12 mouse cellular contexts compared by ENCODE assay signal in the genomic region with DNA sequence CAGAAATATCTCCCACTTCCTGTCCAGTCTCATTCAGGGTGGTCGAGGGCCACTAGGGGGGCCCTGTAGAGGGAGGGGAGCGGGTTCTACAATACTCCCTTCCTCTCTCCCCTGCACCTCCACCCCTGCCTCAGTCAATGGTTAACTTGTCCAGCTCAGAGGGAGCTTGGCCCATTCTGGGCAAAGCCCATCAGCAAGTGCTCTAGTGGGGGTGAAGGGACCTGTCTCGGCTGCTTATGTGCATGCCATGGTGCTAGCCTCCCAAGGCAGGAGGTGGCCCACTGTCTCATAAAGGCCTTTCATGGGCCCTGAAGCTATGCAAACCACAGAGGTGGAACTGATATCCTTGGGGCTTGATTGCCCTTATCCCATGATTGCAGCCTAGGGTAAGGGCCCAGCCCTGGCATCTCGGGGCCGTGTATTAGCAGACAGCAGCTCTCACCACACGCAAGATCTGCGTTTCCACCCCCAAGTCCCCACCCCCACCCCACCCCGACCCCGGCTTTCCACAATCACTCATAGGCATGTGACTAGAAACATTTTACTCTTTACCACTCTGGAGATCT. TPM values are rescaled to one million over a fixed set of nuclear protein-coding genes. Genes with fewer than 3 reads are reported as not detected.
A peak's percentile ranks its signal among the peaks of the same experiment; 100 is the strongest.
DNase-seq lines count a peak whose midpoint lies in the region; ATAC-seq and TF ChIP-seq lines count a peak whose summit lies in the region.
"Had no signal": no experiment of that assay in that cellular context is flagged by ENCODE, and none has a peak within 500 bp of the region (broad histone marks: within the 10 kb centered on the region; RNA-seq: fewer than 3 reads in every experiment).

No protein-coding gene starts in this region.

- no peak overlapping the region for H3K4me3 ChIP-seq in neural tube, embryonic 11.5 days (ENCODE audit: low read depth, low read length)
- no peak overlapping the region for H3K4me3 ChIP-seq in neural tube, embryonic 15.5 days (replicated peaks)
- H3K4me3 ChIP-seq in liver, embryonic 11.5 days (ENCODE audit: low read depth, low read length) = 0 out of 2 replicates have a peak overlapping the region, but pooled peaks have one; percentile 10
- peak overlapping the region; percentile 37 for H3K4me3 ChIP-seq in stomach, postnatal 0 days (ENCODE audit: low read depth, low read length)
- H3K4me3 ChIP-seq: left cerebral cortex, adult 2 months had no signal

- ATAC-seq in neural tube, embryonic 11.5 days (ENCODE audit: insufficient read depth, low FRiP score, low TSS enrichment) = no peak
- ATAC-seq in neural tube, embryonic 15.5 days (ENCODE audit: low FRiP score) = no peak
- peak; percentile 72 for ATAC-seq in liver, embryonic 11.5 days (replicated peaks; ENCODE audit: low FRiP score)
- peak; percentile 4; the same call in 1 of the 2 replicates for ATAC-seq in stomach, postnatal 0 days (ENCODE audit: low FRiP score, low TSS enrichment)
- ATAC-seq: inflammation-experienced regulatory T-cells, adult 6 months had no signal

- H3K36me3 ChIP-seq in neural tube, embryonic 11.5 days (ENCODE audit: control insufficient read depth, insufficient read depth, low read length) = no peaks in the 10 kb centered on the region
- no peaks in the 10 kb centered on the region for H3K36me3 ChIP-seq in neural tube, embryonic 15.5 days
- no peaks in the 10 kb centered on the region for H3K36me3 ChIP-seq in liver, embryonic 11.5 days (ENCODE audit: control insufficient read depth, insufficient read depth, low read length)
- H3K36me3 ChIP-seq in stomach, postnatal 0 days (ENCODE audit: control insufficient read depth, insufficient read depth, low read length) = no peaks in the 10 kb centered on the region

- H3K4me2 ChIP-seq in neural tube, embryonic 11.5 days (ENCODE audit: low read depth) = no peak overlapping the region
- H3K4me2 ChIP-seq in neural tube, embryonic 15.5 days = no peak overlapping the region
- H3K4me2 ChIP-seq in liver, embryonic 11.5 days = peak overlapping the region; percentile 26
- H3K4me2 ChIP-seq in stomach, postnatal 0 days (replicated peaks; ENCODE audit: low read depth) = peak overlapping the region; percentile 45

- peak overlapping the region; percentile 22; the same call in 1 of the 2 replicates for H3K9ac ChIP-seq in neural tube, embryonic 11.5 days (ENCODE audit: low read length)
- H3K9ac ChIP-seq in neural tube, embryonic 15.5 days (replicated peaks) = no peak overlapping the region
- H3K9ac ChIP-seq in liver, embryonic 11.5 days (ENCODE audit: low read depth, low read length) = peak overlapping the region; percentile 31; the same call in 1 of the 2 replicates
- peak overlapping the region; percentile 67 for H3K9ac ChIP-seq in stomach, postnatal 0 days (ENCODE audit: low read length)

- H3K4me1 ChIP-seq in neural tube, embryonic 11.5 days (ENCODE audit: control insufficient read depth, insufficient read depth, low read length) = no peaks in the 10 kb centered on the region
- no peaks in the 10 kb centered on the region for H3K4me1 ChIP-seq in neural tube, embryonic 15.5 days
- peaks cover 49% of the 10 kb centered on the region for H3K4me1 ChIP-seq in liver, embryonic 11.5 days (replicated peaks; ENCODE audit: control insufficient read depth, insufficient read depth, low read length)
- H3K4me1 ChIP-seq in stomach, postnatal 0 days (replicated peaks; ENCODE audit: control insufficient read depth, insufficient read depth) = no peaks in the 10 kb centered on the region

- H3K9me3 ChIP-seq in neural tube, embryonic 11.5 days (ENCODE audit: control insufficient read depth, low read length) = no peaks in the 10 kb centered on the region
- H3K9me3 ChIP-seq in neural tube, embryonic 15.5 days (replicated peaks) = no peaks in the 10 kb centered on the region
- no peaks in the 10 kb centered on the region for H3K9me3 ChIP-seq in liver, embryonic 11.5 days (ENCODE audit: control insufficient read depth, low read length)
- no peaks in the 10 kb centered on the region for H3K9me3 ChIP-seq in stomach, postnatal 0 days (ENCODE audit: control insufficient read depth, low read length)

- no peak for TF ChIP-seq EP300 in stomach, postnatal 0 days (optimal IDR thresholded peaks at IDR 0.05)

- TF ChIP-seq CTCF in stomach, postnatal 0 days (IDR thresholded peaks at IDR 0.05; ENCODE audit: low read depth) = no peak

- no peak for DNase-seq in neural tube, embryonic 11.5 days (ENCODE audit: low spot score)
- peak; percentile 88 for DNase-seq in kidney, adult 9 months
- no peak for DNase-seq in liver, embryonic 11.5 days (ENCODE audit: low spot score)
- peak; percentile 59 for DNase-seq in stomach, postnatal 0 days (ENCODE audit: low spot score)
- no peak for DNase-seq in testis, postnatal 10 days (ENCODE audit: low spot score)
- no peak for DNase-seq in left cerebral cortex, postnatal 25 days (ENCODE audit: low spot score in 2 of 2)
- no peak for DNase-seq in adrenal gland, postnatal 10 days
- DNase-seq: cerebellum, postnatal 10 days; gastrocnemius, postnatal 14 days had no signal

- peaks cover 6% of the 10 kb centered on the region; the same call in 1 of the 2 replicates for H3K27me3 ChIP-seq in neural tube, embryonic 11.5 days (ENCODE audit: control insufficient read depth, insufficient read depth, low read length)
- peaks cover 22% of the 10 kb centered on the region for H3K27me3 ChIP-seq in neural tube, embryonic 15.5 days (replicated peaks)
- peaks cover 12% of the 10 kb centered on the region; the same call in 1 of the 2 replicates for H3K27me3 ChIP-seq in liver, embryonic 11.5 days (replicated peaks; ENCODE audit: control insufficient read depth, insufficient read depth, low read length)
- no peaks in the 10 kb centered on the region for H3K27me3 ChIP-seq in stomach, postnatal 0 days (ENCODE audit: control insufficient read depth, insufficient read depth, low read length)

- WGBS in neural tube, embryonic 11.5 days = 68% methylated on average over 9 of the region's 9 CpGs
- 67% methylated on average over 9 of the region's 9 CpGs for WGBS in neural tube, embryonic 15.5 days
- WGBS in liver, embryonic 11.5 days = 34% methylated on average over 9 of the region's 9 CpGs
- 49% methylated on average over 9 of the region's 9 CpGs for WGBS in stomach, postnatal 0 days

- intact Hi-C loops in left cerebral cortex, postnatal 25 days (cut with DNase I) = no loop called here

- H3K27ac ChIP-seq in neural tube, embryonic 11.5 days (ENCODE audit: low read depth, low read length) = no peak overlapping the region
- no peak overlapping the region for H3K27ac ChIP-seq in neural tube, embryonic 15.5 days (replicated peaks)
- peak overlapping the region; percentile 52 for H3K27ac ChIP-seq in liver, embryonic 11.5 days (ENCODE audit: low read depth, low read length)
- peak overlapping the region; percentile 91 for H3K27ac ChIP-seq in stomach, postnatal 0 days (replicated peaks)
- H3K27ac ChIP-seq: left cerebral cortex, adult 2 months had no signal

RNA-seq across cellular contexts. Expression of a gene that starts 1.9 kb away (rescaled TPM):
- 0.57 and 0.78 TPM in 2 replicates for polyA plus RNA-seq in neural tube, embryonic 11.5 days (2014; fragmentation: Nextera tagmentation; extraction: Ambion mirVana)
- 0.47 and 5.2 TPM in 2 replicates for polyA plus RNA-seq in neural tube, embryonic 15.5 days (2015; fragmentation: Nextera tagmentation; extraction: Ambion mirVana)
- polyA plus RNA-seq in liver, embryonic 11.5 days (2014; fragmentation: Nextera tagmentation; extraction: Ambion mirVana) = 1.8 and 2.2 TPM in 2 replicates
- polyA plus RNA-seq in stomach, postnatal 0 days (2015; fragmentation: Nextera tagmentation; extraction: Ambion mirVana) = 112 and 116 TPM in 2 replicates
- total RNA-seq in left cerebral cortex, postnatal 25 days (2021) = not detected
- under 1 TPM; 0.24 to 0.66 TPM for total RNA-seq in adrenal gland, postnatal 10 days (2021)
- total RNA-seq: gastrocnemius, postnatal 14 days; left cerebral cortex, adult 2 months had no signal

RNA-seq across cellular contexts. Expression of a gene that starts 13.6 kb away (rescaled TPM):
- polyA plus RNA-seq in neural tube, embryonic 11.5 days (2014; fragmentation: Nextera tagmentation; extraction: Ambion mirVana) = 92.7 and 93.1 TPM in 2 replicates
- 82.4 and 85.7 TPM in 2 replicates for polyA plus RNA-seq in neural tube, embryonic 15.5 days (2015; fragmentation: Nextera tagmentation; extraction: Ambion mirVana)
- 69.6 and 71.3 TPM in 2 replicates for polyA plus RNA-seq in liver, embryonic 11.5 days (2014; fragmentation: Nextera tagmentation; extraction: Ambion mirVana)
- 61.7 and 64.9 TPM in 2 replicates for polyA plus RNA-seq in stomach, postnatal 0 days (2015; fragmentation: Nextera tagmentation; extraction: Ambion mirVana)
- 10 to 100 TPM; 28.1 to 32.3 TPM for total RNA-seq in left cerebral cortex, postnatal 25 days (2021)
- total RNA-seq in adrenal gland, postnatal 10 days (2021) = 10 to 100 TPM; 54.1 to 54.9 TPM

RNA-seq across cellular contexts. Expression of a gene that starts 13.9 kb away (rescaled TPM):
- 24.0 and 26.2 TPM in 2 replicates for polyA plus RNA-seq in neural tube, embryonic 11.5 days (2014; fragmentation: Nextera tagmentation; extraction: Ambion mirVana)
- 30.8 and 35.8 TPM in 2 replicates for polyA plus RNA-seq in neural tube, embryonic 15.5 days (2015; fragmentation: Nextera tagmentation; extraction: Ambion mirVana)
- 206 and 226 TPM in 2 replicates for polyA plus RNA-seq in liver, embryonic 11.5 days (2014; fragmentation: Nextera tagmentation; extraction: Ambion mirVana)
- polyA plus RNA-seq in stomach, postnatal 0 days (2015; fragmentation: Nextera tagmentation; extraction: Ambion mirVana) = 56.7 and 57.1 TPM in 2 replicates
- 10 to 100 TPM; 37.4 to 37.5 TPM for total RNA-seq in left cerebral cortex, postnatal 25 days (2021)
- 10 to 100 TPM; 29.1 to 32.5 TPM for total RNA-seq in adrenal gland, postnatal 10 days (2021)

RNA-seq across cellular contexts. Expression of a gene that starts 52.9 kb away (rescaled TPM):
- 26.9 and 29.4 TPM in 2 replicates for polyA plus RNA-seq in neural tube, embryonic 11.5 days (2014; fragmentation: Nextera tagmentation; extraction: Ambion mirVana)
- 13.0 and 15.8 TPM in 2 replicates for polyA plus RNA-seq in neural tube, embryonic 15.5 days (2015; fragmentation: Nextera tagmentation; extraction: Ambion mirVana)
- polyA plus RNA-seq in liver, embryonic 11.5 days (2014; fragmentation: Nextera tagmentation; extraction: Ambion mirVana) = 18.3 and 18.9 TPM in 2 replicates
- 5.8 and 7.1 TPM in 2 replicates for polyA plus RNA-seq in stomach, postnatal 0 days (2015; fragmentation: Nextera tagmentation; extraction: Ambion mirVana)
- 10 to 100 TPM; 12.8 to 13.5 TPM for total RNA-seq in left cerebral cortex, postnatal 25 days (2021)
- total RNA-seq in adrenal gland, postnatal 10 days (2021) = 10 to 100 TPM; 14.3 to 16.3 TPM

Comparison
In these comparisons a context has a peak if more than half of its experiments do, and no peak if none do; other contexts are left out.
1. ATAC-seq: peak in liver, embryonic 11.5 days (single experiment) and stomach, postnatal 0 days (single experiment); none in neural tube, embryonic 11.5 days (single experiment) and neural tube, embryonic 15.5 days (single experiment).
2. DNase-seq: peak in kidney, adult 9 months (single experiment) and stomach, postnatal 0 days (single experiment); none in neural tube, embryonic 11.5 days (single experiment), liver, embryonic 11.5 days (single experiment), testis, postnatal 10 days (single experiment), left cerebral cortex, postnatal 25 days (0 of 2) and adrenal gland, postnatal 10 days (single experiment).
3. H3K27ac ChIP-seq: peak in liver, embryonic 11.5 days (single experiment) and stomach, postnatal 0 days (single experiment); none in neural tube, embryonic 11.5 days (single experiment) and neural tube, embryonic 15.5 days (single experiment).
4. H3K4me2 ChIP-seq: peak in liver, embryonic 11.5 days (single experiment) and stomach, postnatal 0 days (single experiment); none in neural tube, embryonic 11.5 days (single experiment) and neural tube, embryonic 15.5 days (single experiment).
5. H3K4me3 ChIP-seq: peak in liver, embryonic 11.5 days (single experiment) and stomach, postnatal 0 days (single experiment); none in neural tube, embryonic 11.5 days (single experiment) and neural tube, embryonic 15.5 days (single experiment).
6. RNA of a gene that starts 1.9 kb away (polyA plus RNA-seq): 112 to 116 TPM in stomach, postnatal 0 days; 1.8 to 2.2 TPM in liver, embryonic 11.5 days, 0.57 to 0.78 TPM in neural tube, embryonic 11.5 days and 0.47 to 5.2 TPM in neural tube, embryonic 15.5 days; every median in the first group is over 10 times any median in the second.